Mouse (Mus musculus) myocyte (in vitro differentiated cells): ENCODE measurements at regions not wholly inside any gene's neighbourhood (a gene's known extent, or its start where the extent isn't known, plus 50 kb on each side); places are given as distances from the start of the nearest gene placed in this dataset.

Source experiments
- H3K27me3 ChIP-seq: one replicate; pipeline ENCODE4 v1.6.1; 2011; ENCODE audit not compliant: control insufficient read depth, insufficient read depth, insufficient read length
- H3K36me3 ChIP-seq: one replicate; pipeline ENCODE4 v1.6.1; 2011; ENCODE audit not compliant: control insufficient read depth, insufficient read depth
- H3K4me2 ChIP-seq: one replicate; pipeline ENCODE4 v1.6.1; 2011; ENCODE audit warnings: low read depth, control low read depth
- H3K4me3 ChIP-seq: one replicate; pipeline ENCODE4 v1.5.1; 2011; ENCODE audit warnings: mild to moderate bottlenecking, control low read depth, moderate library complexity
- H3K79me2 ChIP-seq: one replicate; pipeline ENCODE4 v1.6.1; 2011; ENCODE audit not compliant: control insufficient read depth, insufficient read depth
- H3ac ChIP-seq: one replicate; pipeline ENCODE4 v1.6.1; 2011; ENCODE audit not compliant: control insufficient read depth, insufficient read length
- CEBPB ChIP-seq: IDR thresholded peaks from 2 replicates; pipeline ENCODE4 v1.6.1; 2011; ENCODE audit warnings: mild to moderate bottlenecking, moderate library complexity; ENCODE audit not compliant: poor library complexity, insufficient read depth, severe bottlenecking
- E2F4 ChIP-seq: IDR thresholded peaks from one replicate; pipeline ENCODE4 v1.6.1; 2011; ENCODE audit warnings: mild to moderate bottlenecking, control low read depth, moderate library complexity; ENCODE audit not compliant: insufficient read depth
- MAX ChIP-seq: IDR thresholded peaks from one replicate; pipeline ENCODE4 v1.6.1; 2011; ENCODE audit warnings: low read depth, mild to moderate bottlenecking, control low read depth
- MYOD1 ChIP-seq, 3 experiments: IDR thresholded peaks; one replicate each; pipeline ENCODE4 v1.6.1; 2011; ENCODE audit warnings: control low read depth in 2 of 3, low read depth in 2 of 3, mild to moderate bottlenecking in 2 of 3, moderate library complexity in 1 of 3; ENCODE audit not compliant: insufficient read length in 2 of 3, control insufficient read depth in 1 of 3
- MYOG ChIP-seq, 3 experiments: IDR thresholded peaks; one replicate each; pipeline ENCODE4 v1.6.1; 2011; ENCODE audit warnings: control low read depth in 2 of 3, low read depth in 2 of 3, mild to moderate bottlenecking in 2 of 3; ENCODE audit not compliant: insufficient read length in 2 of 3, control insufficient read depth in 1 of 3, insufficient read depth in 1 of 3
- POLR2A ChIP-seq: IDR thresholded peaks from one replicate; pipeline ENCODE4 v1.6.1; 2011; ENCODE audit warnings: low read depth, mild to moderate bottlenecking, control low read depth, moderate library complexity; ENCODE audit not compliant: insufficient read length
- POLR2AphosphoS2 ChIP-seq: IDR thresholded peaks from one replicate; pipeline ENCODE4 v1.6.1; 2011; ENCODE audit warnings: low read depth, control low read depth; ENCODE audit not compliant: insufficient read length
- REST ChIP-seq: IDR thresholded peaks from one replicate; pipeline ENCODE4 v1.6.1; 2011; ENCODE audit warnings: mild to moderate bottlenecking, control low read depth, moderate library complexity; ENCODE audit not compliant: insufficient read depth, insufficient read length
- SRF ChIP-seq: IDR thresholded peaks from one replicate; pipeline ENCODE4 v1.6.1; 2011; ENCODE audit warnings: low read depth; ENCODE audit not compliant: control insufficient read depth, insufficient read length
- TCF12 ChIP-seq: IDR thresholded peaks from one replicate; pipeline ENCODE4 v1.6.1; 2011; ENCODE audit warnings: mild to moderate bottlenecking, control low read depth; ENCODE audit not compliant: poor library complexity, insufficient read depth, severe bottlenecking
- TCF3 ChIP-seq: IDR thresholded peaks from one replicate; pipeline ENCODE4 v1.6.1; 2011; ENCODE audit warnings: low read depth, control low read depth; ENCODE audit not compliant: insufficient read length
- USF1 ChIP-seq: IDR thresholded peaks from one replicate; pipeline ENCODE4 v1.6.1; 2011; ENCODE audit warnings: low read depth, mild to moderate bottlenecking, control low read depth, moderate library complexity

- Histone ChIP-seq H3K27me3 (no peaks in the 10 kb centered on the region), H3K36me3 (peaks cover 79% of the 10 kb centered on the region)
Observed at GRCm38 (mm10) chr6:31061813-31062212, 102.9 kb upstream of the Klf14 start.

GRCm38 (mm10) chr6:31065419-31065818 is 106.5 kb upstream of the Klf14 start:
- Histone ChIP-seq H3K4me3 (no peak overlapping the region), H3ac (no peak overlapping the region), H3K36me3 (peaks cover 78% of the 10 kb centered on the region), H3K79me2 (peaks cover 58% of the 10 kb centered on the region), H3K27me3 (no peaks in the 10 kb centered on the region), H3K4me2 (no peak overlapping the region)
- TF ChIP-seq POLR2AphosphoS2 (peak; percentile 27), TCF12 (no peak)

More at GRCm38 (mm10) chr6:31061813-31062212, 102.9 kb upstream of the Klf14 start:
- TF ChIP-seq CEBPB (0 out of 2 replicates have a peak, but pooled peaks have one; percentile 23), MYOG (IDR thresholded peaks at IDR 0.05; ENCODE audit: control insufficient read depth in 1 of 3, insufficient read depth in 1 of 3, insufficient read length in 2 of 3, low read depth in 2 of 3) (no peak)
- H3K4me2 ChIP-seq: no peak overlapping the region
- no peak overlapping the region for H3K4me3 ChIP-seq
- H3ac ChIP-seq: no peak overlapping the region
- H3K79me2 ChIP-seq: peaks cover 23% of the 10 kb centered on the region

DNA sequence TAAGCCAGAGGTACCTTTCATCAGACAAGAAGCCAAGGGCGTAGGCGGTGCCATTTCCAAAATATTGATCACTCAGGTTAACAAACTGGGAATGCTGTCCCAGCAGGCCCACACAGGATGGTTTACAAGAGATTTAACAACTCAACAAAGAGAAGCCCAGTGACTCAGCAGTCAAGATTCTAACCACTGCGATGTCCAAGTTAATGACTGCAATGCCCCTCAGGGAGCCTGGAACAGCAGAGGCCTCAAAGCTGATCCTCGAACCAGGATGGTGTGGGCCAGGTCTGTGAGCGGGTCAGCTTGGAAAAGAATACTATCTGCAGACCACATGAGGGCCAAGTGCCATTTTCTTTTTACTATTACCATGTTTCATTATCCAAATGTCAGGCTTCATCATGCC is 108.0 kb upstream of the Klf14 start:
- TF ChIP-seq MYOD1 (IDR thresholded peaks at IDR 0.05; ENCODE audit: control insufficient read depth in 1 of 3, insufficient read length in 2 of 3, low read depth in 2 of 3): no peak
- TF ChIP-seq MYOG (IDR thresholded peaks at IDR 0.05; ENCODE audit: control insufficient read depth in 1 of 3, insufficient read depth in 1 of 3, insufficient read length in 2 of 3, low read depth in 2 of 3): no peak
- TF ChIP-seq POLR2A: no peak
- no peak for TF ChIP-seq REST
- no peak for TF ChIP-seq SRF
- no peak for TF ChIP-seq USF1
- TF ChIP-seq CEBPB: no peak
- TF ChIP-seq TCF3: no peak
- no peak overlapping the region for H3ac ChIP-seq
- H3K79me2 ChIP-seq: peaks cover 72% of the 10 kb centered on the region
- H3K27me3 ChIP-seq: no peaks in the 10 kb centered on the region
- H3K4me2 ChIP-seq: no peak overlapping the region
- peaks cover 71% of the 10 kb centered on the region for H3K36me3 ChIP-seq
- no peak overlapping the region for H3K4me3 ChIP-seq

- H3K79me2 ChIP-seq: peaks cover 78% of the 10 kb centered on the region
- no peak overlapping the region for H3ac ChIP-seq
- H3K4me2 ChIP-seq: no peak overlapping the region
- H3K4me3 ChIP-seq: no peak overlapping the region
- H3K27me3 ChIP-seq: no peaks in the 10 kb centered on the region
- TF ChIP-seq MAX: no peak
- TF ChIP-seq USF1: no peak
- no peak for TF ChIP-seq E2F4
- no peak for TF ChIP-seq CEBPB
- TF ChIP-seq POLR2A: no peak
- TF ChIP-seq TCF12: no peak
- TF ChIP-seq SRF: no peak
- TF ChIP-seq TCF3: no peak
- TF ChIP-seq REST: no peak
- H3K36me3 ChIP-seq: peaks cover 71% of the 10 kb centered on the region
Observed at GRCm38 (mm10) chr6:31067453-31067852, 108.6 kb upstream of the Klf14 start.

DNA sequence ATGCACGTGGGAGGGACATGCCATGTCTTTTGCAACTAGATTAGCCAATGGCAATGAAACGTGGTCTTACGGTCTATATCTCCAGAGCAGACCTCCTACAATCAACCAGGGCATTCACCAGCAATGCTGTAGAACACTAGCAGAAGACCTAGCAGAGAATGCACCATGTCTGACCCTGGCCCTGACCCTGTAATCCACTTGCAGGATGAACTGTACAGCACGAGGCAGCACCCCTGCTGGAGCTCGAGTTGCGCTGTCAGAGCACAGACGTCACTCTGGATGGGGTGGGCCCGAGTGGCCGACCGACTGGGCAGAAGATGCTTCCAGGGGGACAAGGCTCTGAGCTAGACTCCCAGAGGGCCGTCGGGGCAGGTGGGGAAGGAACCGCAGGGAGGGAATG is 110.4 kb upstream of the Klf14 start:
- Histone ChIP-seq H3K27me3 (no peaks in the 10 kb centered on the region), H3K79me2 (peaks cover 96% of the 10 kb centered on the region), H3K4me3 (no peak overlapping the region), H3K36me3 (peaks cover 58% of the 10 kb centered on the region), H3K4me2 (no peak overlapping the region), H3ac (no peak overlapping the region)
- TF ChIP-seq POLR2AphosphoS2: peak; percentile 12
- TF ChIP-seq USF1: no peak
- TF ChIP-seq POLR2A: no peak
- TF ChIP-seq MYOD1 (IDR thresholded peaks at IDR 0.05; ENCODE audit: control insufficient read depth in 1 of 3, insufficient read length in 2 of 3, low read depth in 2 of 3): no peak
- no peak for TF ChIP-seq MAX
- TF ChIP-seq SRF: no peak

GRCm38 (mm10) chr6:31070537-31070936 is 111.7 kb upstream of the Klf14 start:
- Histone ChIP-seq H3K79me2 (peaks cover 99% of the 10 kb centered on the region), H3K27me3 (no peaks in the 10 kb centered on the region), H3K4me3 (no peak overlapping the region), H3ac (no peak overlapping the region), H3K36me3 (peaks cover 62% of the 10 kb centered on the region), H3K4me2 (no peak overlapping the region)
- no peak for TF ChIP-seq REST
- no peak for TF ChIP-seq MYOG (IDR thresholded peaks at IDR 0.05; ENCODE audit: control insufficient read depth in 1 of 3, insufficient read depth in 1 of 3, insufficient read length in 2 of 3, low read depth in 2 of 3)
- no peak for TF ChIP-seq SRF
- peak; percentile 23 for TF ChIP-seq POLR2AphosphoS2
